Comparison of ENCODE assay signal across 16 mouse cellular contexts in the genomic region with DNA sequence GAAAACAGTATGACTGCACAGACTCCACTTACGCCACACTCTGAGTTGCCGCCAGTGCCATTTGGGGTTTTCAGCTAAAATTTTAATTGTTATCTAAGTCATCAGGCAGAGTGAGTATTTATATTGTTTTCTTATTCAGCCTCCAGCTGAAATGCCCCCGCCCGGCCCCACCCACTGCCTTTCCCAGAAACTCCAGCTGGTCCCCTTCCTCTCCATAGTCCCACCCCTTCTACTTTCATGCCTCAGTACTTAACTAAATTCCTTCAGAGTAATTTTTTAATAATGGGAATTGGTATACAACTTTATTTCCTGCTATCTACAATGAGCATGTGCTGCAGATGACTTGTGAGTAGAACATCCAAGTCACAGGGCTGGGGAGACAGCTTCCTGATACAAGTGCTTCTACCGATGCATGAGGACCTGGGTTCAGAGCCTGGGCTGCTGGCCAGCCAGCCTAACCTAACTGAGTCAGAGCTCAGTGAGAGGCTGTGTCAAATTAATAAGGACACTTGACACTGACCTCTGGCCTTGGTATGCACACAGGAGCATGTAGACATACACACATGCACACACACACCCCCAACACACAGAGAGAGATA. TPM values are rescaled to one million over a fixed set of nuclear protein-coding genes. Genes with fewer than 3 reads are reported as not detected.
DNase-seq lines count a peak whose midpoint lies in the region; ATAC-seq and TF ChIP-seq lines count a peak whose summit lies in the region.
"Had no signal": no experiment of that assay in that cellular context is flagged by ENCODE, and none has a peak within 500 bp of the region (broad histone marks: within the 10 kb centered on the region; RNA-seq: fewer than 3 reads in every experiment).

No protein-coding gene starts in this region.

- H3K9ac ChIP-seq in intestine, embryonic 16.5 days (ENCODE audit: low read depth, low read length) = no peak overlapping the region
- H3K9ac ChIP-seq in liver, embryonic 12.5 days = no peak overlapping the region
- H3K9ac ChIP-seq in hindbrain, embryonic 14.5 days = no peak overlapping the region
- H3K9ac ChIP-seq: embryonic facial prominence, embryonic 13.5 days; midbrain, embryonic 15.5 days had no signal

- H3K27me3 ChIP-seq in intestine, embryonic 16.5 days (replicated peaks; ENCODE audit: control insufficient read depth, insufficient read depth, low read length) = no peaks in the 10 kb centered on the region
- no peaks in the 10 kb centered on the region for H3K27me3 ChIP-seq in liver, embryonic 12.5 days (replicated peaks)
- H3K27me3 ChIP-seq in hindbrain, embryonic 14.5 days (ENCODE audit: control insufficient read depth, insufficient read depth, low read length) = no peaks in the 10 kb centered on the region
- H3K27me3 ChIP-seq: embryonic facial prominence, embryonic 13.5 days; midbrain, embryonic 15.5 days had no signal

- peak overlapping the region; percentile 36; the same call in 1 of the 2 replicates for H3K27ac ChIP-seq in layer of hippocampus, adult 2 months
- no peak overlapping the region for H3K27ac ChIP-seq in intestine, embryonic 16.5 days (ENCODE audit: low read length)
- no peak overlapping the region for H3K27ac ChIP-seq in liver, embryonic 12.5 days
- no peak overlapping the region for H3K27ac ChIP-seq in hindbrain, embryonic 14.5 days
- H3K27ac ChIP-seq: embryonic facial prominence, embryonic 13.5 days; forebrain, embryonic 10.5 days; midbrain, embryonic 15.5 days had no signal

- no peak for TF ChIP-seq CTCF in layer of hippocampus, adult 2 months (conservative IDR thresholded peaks at IDR 0.05)

- DNase-seq in adrenal gland, postnatal 14 days = peak; percentile 28
- DNase-seq in adrenal gland, adult 18-20 months (ENCODE audit: low spot score in 2 of 2) = no peak
- DNase-seq in layer of hippocampus, adult 2 months (ENCODE audit: low spot score in 2 of 2) = no peak
- DNase-seq in layer of hippocampus, adult 8-10 months (ENCODE audit: low spot score in 2 of 2) = no peak
- no peak for DNase-seq in hindbrain, embryonic 14.5 days (ENCODE audit: low spot score)
- DNase-seq in cerebellum, adult 8-10 months = no peak
- DNase-seq: cerebellum, adult 11 months; heart, postnatal 14 days; liver; thymus, postnatal 14 days had no signal

- WGBS in intestine, embryonic 16.5 days = 66% methylated on average over 5 of the region's 5 CpGs
- WGBS in liver, embryonic 12.5 days (ENCODE audit: insufficient replicate concordance) = 63% methylated on average over 5 of the region's 5 CpGs
- 82% methylated on average over 5 of the region's 5 CpGs for WGBS in hindbrain, embryonic 14.5 days

- ATAC-seq in intestine, embryonic 16.5 days = 0 out of 2 replicates have a peak, but pooled peaks have one; percentile 26
- no peak for ATAC-seq in liver, embryonic 12.5 days
- ATAC-seq in hindbrain, embryonic 14.5 days (ENCODE audit: low FRiP score) = no peak
- ATAC-seq: hindbrain, embryonic 16.5 days; midbrain, embryonic 15.5 days had no signal

- no peaks in the 10 kb centered on the region for H3K36me3 ChIP-seq in intestine, embryonic 16.5 days (ENCODE audit: control insufficient read depth, insufficient read depth, low read length)
- peaks cover 23% of the 10 kb centered on the region for H3K36me3 ChIP-seq in liver, embryonic 12.5 days
- H3K36me3 ChIP-seq in hindbrain, embryonic 14.5 days (replicated peaks; ENCODE audit: control insufficient read depth, insufficient read depth) = peaks cover 38% of the 10 kb centered on the region

- no peaks in the 10 kb centered on the region for H3K9me3 ChIP-seq in intestine, embryonic 16.5 days (ENCODE audit: control insufficient read depth, low read length)
- no peaks in the 10 kb centered on the region for H3K9me3 ChIP-seq in liver, embryonic 12.5 days (replicated peaks)
- no peaks in the 10 kb centered on the region for H3K9me3 ChIP-seq in hindbrain, embryonic 14.5 days (ENCODE audit: control insufficient read depth, low read length)
- H3K9me3 ChIP-seq: embryonic facial prominence, embryonic 13.5 days; forebrain, embryonic 10.5 days; midbrain, embryonic 15.5 days had no signal

- no peak overlapping the region for H3K4me2 ChIP-seq in intestine, embryonic 16.5 days (ENCODE audit: low read depth, low read length)
- H3K4me2 ChIP-seq in liver, embryonic 12.5 days = no peak overlapping the region
- no peak overlapping the region for H3K4me2 ChIP-seq in hindbrain, embryonic 14.5 days (replicated peaks)
- H3K4me2 ChIP-seq: embryonic facial prominence, embryonic 13.5 days; midbrain, embryonic 15.5 days had no signal

- no peak overlapping the region for H3K4me3 ChIP-seq in layer of hippocampus, adult 2 months
- no peak overlapping the region for H3K4me3 ChIP-seq in intestine, embryonic 16.5 days (ENCODE audit: low read length)
- H3K4me3 ChIP-seq in liver, embryonic 12.5 days = no peak overlapping the region
- no peak overlapping the region for H3K4me3 ChIP-seq in hindbrain, embryonic 14.5 days (replicated peaks; ENCODE audit: low read length)
- H3K4me3 ChIP-seq: embryonic facial prominence, embryonic 13.5 days; forebrain, embryonic 10.5 days; midbrain, embryonic 15.5 days had no signal

- H3K4me1 ChIP-seq in intestine, embryonic 16.5 days (ENCODE audit: control insufficient read depth, insufficient read depth, low read length) = peaks cover 8% of the 10 kb centered on the region
- H3K4me1 ChIP-seq in liver, embryonic 12.5 days = peaks cover 63% of the 10 kb centered on the region
- H3K4me1 ChIP-seq in hindbrain, embryonic 14.5 days (replicated peaks; ENCODE audit: control insufficient read depth, insufficient read depth, low read length) = 0 out of 2 replicates have a peak, but pooled peaks cover 3% of the 10 kb centered on the region
- H3K4me1 ChIP-seq: midbrain, embryonic 15.5 days had no signal

RNA-seq across cellular contexts. Expression of a gene that starts 40.4 kb away (rescaled TPM):
- 119 and 123 TPM in 2 replicates for total RNA-seq in adrenal gland, postnatal 14 days (2021)
- total RNA-seq in adrenal gland, adult 18-20 months (2021) = 100 to 1,000 TPM; 152 to 163 TPM
- total RNA-seq in layer of hippocampus, adult 2 months (2021) = 100 to 1,000 TPM; 221 to 227 TPM
- total RNA-seq in layer of hippocampus, adult 8-10 months (2022) = 100 to 1,000 TPM; 193 to 215 (median 201) TPM
- polyA plus RNA-seq in intestine, embryonic 16.5 days (2015; fragmentation: Nextera tagmentation; extraction: Ambion mirVana) = 27.0 and 59.0 TPM in 2 replicates
- 34.0 and 36.3 TPM in 2 replicates for polyA plus RNA-seq in liver, embryonic 12.5 days (2016; fragmentation: Nextera tagmentation; extraction: Ambion mirVana)
- polyA plus RNA-seq in hindbrain, embryonic 14.5 days (2014; fragmentation: Nextera tagmentation; extraction: Ambion mirVana) = 102 and 114 TPM in 2 replicates
